Mouse (Mus musculus): ENCODE results near the gene Crispld2.

GRCm38 (mm10) chr8:120093103-120093502 is 100.9 kb downstream of the Crispld2 start:
- no peak for TF ChIP-seq ZNF384 (IDR thresholded peaks at IDR 0.05; ENCODE audit: low read depth, low read length)
- no peak for TF ChIP-seq HCFC1 (IDR thresholded peaks at IDR 0.05; ENCODE audit: borderline replicate concordance, insufficient read depth, low read length)
